12 mouse cellular contexts compared by ENCODE assay signal in the genomic region with DNA sequence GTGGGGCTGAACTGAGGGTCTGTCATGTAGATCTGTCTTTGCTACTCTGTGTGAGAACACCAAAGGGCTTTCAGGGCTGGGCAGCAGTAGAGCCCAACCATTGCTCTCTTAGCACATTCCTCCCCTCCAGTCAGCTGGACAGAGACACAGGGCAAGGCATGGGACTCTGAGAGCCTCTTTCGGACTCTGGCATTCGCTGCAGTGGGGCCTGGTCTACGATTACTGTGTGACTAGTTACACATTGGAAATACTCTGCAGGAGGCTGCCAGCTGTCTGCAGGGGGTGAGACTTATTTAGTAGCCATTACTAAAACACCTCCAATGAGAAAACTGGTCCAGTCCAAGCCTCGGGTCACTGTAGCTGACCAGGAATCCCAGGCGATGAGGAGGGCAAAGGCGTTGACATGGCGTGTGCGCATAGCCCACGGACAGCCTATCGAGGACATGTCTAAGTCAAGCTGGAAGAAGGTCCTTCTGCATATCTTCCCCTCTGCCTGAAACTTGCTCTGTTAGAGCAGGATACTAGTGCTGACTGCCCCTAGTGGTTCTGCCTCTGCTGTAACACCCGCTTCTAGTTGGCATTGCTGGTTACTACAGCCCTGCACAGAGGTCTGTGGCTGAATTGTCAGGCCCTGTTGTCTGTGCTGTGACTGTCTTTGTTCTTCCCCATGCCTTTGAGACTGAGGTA. TPM values are rescaled to one million over a fixed set of nuclear protein-coding genes. Genes with fewer than 3 reads are reported as not detected.
DNase-seq lines count a peak whose midpoint lies in the region; ATAC-seq lines count a peak whose summit lies in the region.
"Had no signal": no experiment of that assay in that cellular context is flagged by ENCODE, and none has a peak within 500 bp of the region (broad histone marks: within the 10 kb centered on the region; RNA-seq: fewer than 3 reads in every experiment).

No protein-coding gene starts in this region.

- no peak overlapping the region for H3K9ac ChIP-seq in heart, embryonic 16.5 days (ENCODE audit: low read length)
- no peak overlapping the region for H3K9ac ChIP-seq in limb, embryonic 13.5 days
- H3K9ac ChIP-seq: liver, embryonic 15.5 days had no signal

- H3K4me2 ChIP-seq in heart, embryonic 16.5 days (ENCODE audit: low read depth, low read length) = no peak overlapping the region
- H3K4me2 ChIP-seq in limb, embryonic 13.5 days (replicated peaks) = no peak overlapping the region
- H3K4me2 ChIP-seq: liver, embryonic 15.5 days had no signal

- no peaks in the 10 kb centered on the region for H3K27me3 ChIP-seq in heart, embryonic 16.5 days (ENCODE audit: control insufficient read depth, insufficient read depth, low read length)
- H3K27me3 ChIP-seq in limb, embryonic 13.5 days = no peaks in the 10 kb centered on the region
- H3K27me3 ChIP-seq: liver, embryonic 15.5 days had no signal

- no peak for DNase-seq in heart, postnatal 14 days
- peak; percentile 21 to 22 for DNase-seq in B cell, adult 2 months
- no peak for DNase-seq in cerebellum, postnatal 36 days
- DNase-seq in left cerebral cortex, postnatal 10 days (ENCODE audit: extremely low spot score in 1 of 2, low spot score in 2 of 2) = no peak
- no peak for DNase-seq in right cerebral cortex, postnatal 10 days (ENCODE audit: low spot score in 2 of 2)
- DNase-seq: cerebellum, adult 9-10 months; right cerebral cortex, postnatal 14 days had no signal

- no peak overlapping the region for H3K27ac ChIP-seq in heart, embryonic 16.5 days (ENCODE audit: low read length)
- H3K27ac ChIP-seq in limb, embryonic 13.5 days = no peak overlapping the region
- H3K27ac ChIP-seq: liver, embryonic 15.5 days had no signal

- peak; percentile 52; the same call in 1 of the 2 replicates for ATAC-seq in heart, embryonic 16.5 days (replicated peaks; ENCODE audit: extremely low read depth, insufficient read depth, low FRiP score)
- ATAC-seq in common myeloid progenitor, adult 5-6 weeks (replicated peaks; ENCODE audit: low read depth, poor library complexity, severe bottlenecking) = 0 out of 2 replicates have a peak, but pooled peaks have one; percentile 40
- ATAC-seq in limb, embryonic 13.5 days (ENCODE audit: low FRiP score, low read depth) = 0 out of 2 replicates have a peak, but pooled peaks have one; percentile 11

- H3K4me3 ChIP-seq in heart, embryonic 16.5 days (ENCODE audit: low read length) = no peak overlapping the region
- H3K4me3 ChIP-seq in limb, embryonic 13.5 days = no peak overlapping the region
- H3K4me3 ChIP-seq: erythroblast, embryonic 14.5 days; liver, embryonic 15.5 days had no signal

- WGBS in heart, embryonic 16.5 days = 68% methylated on average over 11 of the region's 11 CpGs
- WGBS in limb, embryonic 13.5 days = 78% methylated on average over 11 of the region's 11 CpGs

- intact Hi-C loops in heart, postnatal 14 days (cut with DNase I) = no loop called here
- intact Hi-C loops in left cerebral cortex, postnatal 10 days (cut with DNase I) = no loop called here

- H3K9me3 ChIP-seq in heart, embryonic 16.5 days (replicated peaks; ENCODE audit: control insufficient read depth, low read length) = no peaks in the 10 kb centered on the region
- no peaks in the 10 kb centered on the region for H3K9me3 ChIP-seq in limb, embryonic 13.5 days
- H3K9me3 ChIP-seq: liver, embryonic 15.5 days had no signal

- H3K4me1 ChIP-seq in heart, embryonic 16.5 days (ENCODE audit: control insufficient read depth, insufficient read depth, low read length) = 0 out of 2 replicates have a peak, but pooled peaks cover 3% of the 10 kb centered on the region
- H3K4me1 ChIP-seq in limb, embryonic 13.5 days = peaks cover 10% of the 10 kb centered on the region; the same call in 1 of the 2 replicates
- H3K4me1 ChIP-seq: liver, embryonic 15.5 days had no signal

- H3K36me3 ChIP-seq in heart, embryonic 16.5 days (ENCODE audit: control insufficient read depth, insufficient read depth) = no peaks in the 10 kb centered on the region
- H3K36me3 ChIP-seq in limb, embryonic 13.5 days = no peaks in the 10 kb centered on the region
- H3K36me3 ChIP-seq: liver, embryonic 15.5 days had no signal

RNA-seq across cellular contexts. Expression of a gene that starts 39.0 kb away (rescaled TPM):
- 9.8 and 11.6 TPM in 2 replicates for polyA plus RNA-seq in heart, embryonic 16.5 days (2015; fragmentation: Nextera tagmentation; extraction: Ambion mirVana)
- 10 to 100 TPM; 23.4 to 24.9 TPM for total RNA-seq in heart, postnatal 14 days (2021)
- total RNA-seq in common myeloid progenitor, adult 5-6 weeks (2017) = 33.3 and 35.5 TPM in 2 replicates
- 17.3 and 19.6 TPM in 2 replicates for polyA plus RNA-seq in limb, embryonic 13.5 days (2015; fragmentation: Nextera tagmentation; extraction: Ambion mirVana)
- 10 to 100 TPM; 41.7 to 43.1 TPM for total RNA-seq in left cerebral cortex, postnatal 10 days (2021)

Comparison
In these comparisons a context has a peak if more than half of its experiments do, and no peak if none do; other contexts are left out.
1. DNase-seq: peak in B cell, adult 2 months (2 of 2); none in heart, postnatal 14 days (0 of 2), cerebellum, postnatal 36 days (0 of 2), left cerebral cortex, postnatal 10 days (0 of 2) and right cerebral cortex, postnatal 10 days (0 of 2).
2. Peak in every context shown above with its lines, with median percentiles within 50 percentile points of each other: ATAC-seq.